Mouse (Mus musculus) kidney, postnatal 10 days (tissue): ENCODE data around the gene Naaa.

Experiments
- DNase-seq: peaks from one replicate; pipeline ENCODE4 v3.0.0; 2021; ENCODE audit warnings: mixed read lengths

Gene Naaa

DNA sequence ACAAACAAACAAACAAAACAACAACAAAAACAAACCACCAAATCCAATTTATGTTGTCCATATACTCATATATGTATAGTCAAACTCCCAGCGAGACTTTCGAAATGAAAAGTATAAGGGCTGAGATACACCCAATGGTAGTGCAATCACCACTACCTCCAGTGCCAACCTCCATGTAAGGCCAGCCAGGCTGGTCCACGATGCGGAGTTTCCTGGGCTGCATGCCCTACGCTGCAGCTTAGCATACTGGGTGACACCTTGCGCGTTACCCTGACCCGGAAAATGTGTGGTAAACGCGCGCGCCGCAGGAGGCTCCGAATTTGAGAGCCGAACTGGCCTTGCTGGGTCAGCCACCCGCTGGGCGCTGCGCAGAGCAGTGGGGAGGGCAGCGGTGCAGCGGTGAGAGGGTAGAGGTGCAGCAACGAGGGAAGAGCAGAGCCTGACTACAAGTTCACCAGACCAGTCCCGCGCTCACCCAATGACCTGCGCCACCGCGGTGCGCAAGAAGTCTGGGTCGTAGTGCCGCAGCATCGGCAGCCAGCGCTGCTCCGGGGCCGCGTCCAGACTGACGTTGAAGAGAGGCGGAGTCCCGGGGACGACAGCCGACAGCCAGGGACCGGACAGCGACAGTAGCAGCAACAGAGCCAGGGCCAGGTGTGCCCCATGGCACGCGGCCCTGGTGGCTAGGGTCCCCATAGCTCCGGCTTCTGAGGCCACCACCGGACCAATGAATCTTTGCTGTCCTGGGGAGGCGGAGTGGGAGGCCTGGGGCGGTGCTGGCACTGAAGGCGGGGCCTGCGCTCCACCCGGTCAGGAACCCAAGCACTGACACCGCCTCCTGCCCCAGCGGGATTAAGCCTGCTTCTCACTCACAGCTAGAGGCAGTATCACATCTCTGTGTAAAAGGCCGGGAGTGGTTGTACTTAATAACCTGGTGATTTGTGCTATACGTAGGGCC is at the start of gene Naaa:
Naaa (minus strand) TSS at position 734 of the 958 bp plus-strand sequence.
- peak; percentile 91 for DNase-seq

DNA sequence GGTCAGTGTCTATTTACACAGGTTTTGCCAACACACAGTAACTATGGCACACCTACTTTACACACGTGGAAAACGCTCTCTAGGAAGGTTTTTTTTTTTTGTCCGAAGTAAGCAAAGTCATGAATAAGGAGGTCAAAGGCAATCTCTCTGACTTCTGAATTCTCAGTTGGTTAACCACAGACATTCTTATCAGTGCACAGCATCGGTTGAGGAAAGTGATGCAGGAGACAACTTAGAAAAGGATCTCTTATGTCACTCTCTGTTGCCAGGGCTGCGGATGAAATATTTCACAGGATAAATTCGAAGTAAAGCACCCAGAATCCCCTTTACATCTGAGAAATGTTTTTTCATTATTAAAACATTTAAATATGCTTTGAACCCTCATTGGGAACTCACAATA is 49.4 kb upstream of the Naaa start:
- DNase-seq: no peak

DNA sequence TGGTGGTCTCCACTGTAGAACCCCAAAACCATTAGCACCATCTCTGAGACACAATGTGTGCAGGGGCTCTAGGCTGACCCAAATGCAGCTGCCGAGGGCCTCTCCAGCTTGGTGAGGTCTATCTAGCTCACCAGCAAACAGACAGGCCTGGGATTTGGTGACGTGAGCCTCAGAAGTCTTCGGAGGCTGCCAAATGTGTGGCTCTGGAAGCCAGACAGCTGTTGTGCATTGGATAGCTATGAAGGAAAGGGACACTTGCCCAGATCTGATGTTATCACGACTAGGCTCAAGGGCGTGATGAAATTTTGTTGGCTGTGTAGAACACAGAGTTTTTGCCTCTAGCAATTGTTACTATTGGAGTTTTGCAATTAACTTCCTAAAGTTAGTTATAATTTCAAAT is 45.3 kb upstream of the Naaa start:
- peak; percentile 75 for DNase-seq

DNA sequence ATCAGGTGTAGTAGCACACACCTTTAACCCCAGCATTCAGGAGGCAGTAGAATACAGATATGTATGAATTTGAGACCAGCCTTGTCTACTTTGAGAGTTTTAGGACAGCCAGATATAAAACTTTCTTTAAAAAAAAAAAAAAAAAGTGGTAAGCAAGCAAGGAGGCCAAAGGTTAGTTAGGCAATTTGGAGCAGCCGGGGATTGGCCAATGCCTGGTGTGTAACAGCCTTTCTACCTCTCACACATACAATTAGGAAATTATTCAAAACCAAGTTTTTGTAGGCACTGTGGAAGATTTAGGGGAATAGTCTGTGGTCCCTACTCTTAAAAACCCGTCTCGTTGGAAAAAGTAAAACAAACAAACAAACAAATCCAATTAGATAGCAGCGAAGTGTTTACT is 44.6 kb upstream of the Naaa start:
- DNase-seq: no peak

DNA sequence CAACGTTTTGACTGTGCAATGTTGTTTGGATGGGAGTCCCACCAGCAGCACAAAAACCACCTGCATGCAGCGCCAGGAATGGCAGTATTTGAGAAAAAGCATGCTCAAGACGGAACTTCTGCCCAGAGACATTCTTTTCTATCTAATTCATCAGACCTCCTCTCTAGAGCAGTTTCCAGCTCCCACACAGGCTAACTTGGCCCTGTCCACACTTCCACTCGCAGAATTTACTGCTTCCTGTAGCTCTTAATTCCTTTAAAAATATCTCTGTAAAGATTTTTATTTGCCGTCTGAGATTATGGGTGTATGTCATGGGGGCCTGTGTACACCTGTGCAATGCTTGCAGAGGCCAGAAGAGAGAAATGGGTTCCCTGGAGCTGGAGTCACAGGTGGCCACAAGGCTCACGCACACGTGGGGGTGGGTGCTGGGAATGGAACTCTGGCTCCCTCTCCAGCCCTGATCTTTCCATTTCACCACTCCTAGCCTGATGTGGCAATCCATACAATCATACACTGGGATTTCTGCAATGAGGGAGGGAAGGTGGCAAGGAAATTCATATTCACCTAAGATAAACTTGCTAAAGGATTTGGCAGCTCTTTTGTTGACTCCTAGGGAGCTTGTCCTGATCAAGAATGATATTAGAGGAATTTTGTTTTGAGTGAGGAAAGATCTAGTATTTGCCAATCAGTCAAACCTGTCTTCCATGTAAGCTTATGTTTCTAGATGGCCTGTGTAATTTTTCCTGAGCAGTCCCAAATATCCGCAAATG is 43.8 kb upstream of the Naaa start:
- peak; percentile 52 for DNase-seq

DNA sequence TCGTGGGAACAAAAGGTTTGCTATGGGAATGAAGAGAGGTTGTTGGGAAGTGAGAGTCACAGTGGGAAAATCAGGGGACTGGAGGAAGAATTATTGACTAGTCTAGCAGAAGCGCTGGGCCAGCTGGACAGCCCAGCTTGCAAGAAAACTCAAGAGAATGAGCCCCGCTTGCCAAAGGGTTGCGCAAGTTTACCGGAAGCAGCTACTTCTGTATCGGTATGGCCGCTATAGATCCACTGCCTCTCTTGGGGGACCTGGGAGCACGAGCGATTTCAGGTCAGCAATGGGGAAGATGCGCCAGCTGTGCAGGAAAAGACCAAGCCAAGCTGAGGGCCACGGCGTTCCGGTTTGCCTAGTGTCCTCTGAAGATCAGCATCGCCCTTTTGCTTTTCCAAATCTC is 40.6 kb upstream of the Naaa start:
- peak; percentile 27 for DNase-seq

DNA sequence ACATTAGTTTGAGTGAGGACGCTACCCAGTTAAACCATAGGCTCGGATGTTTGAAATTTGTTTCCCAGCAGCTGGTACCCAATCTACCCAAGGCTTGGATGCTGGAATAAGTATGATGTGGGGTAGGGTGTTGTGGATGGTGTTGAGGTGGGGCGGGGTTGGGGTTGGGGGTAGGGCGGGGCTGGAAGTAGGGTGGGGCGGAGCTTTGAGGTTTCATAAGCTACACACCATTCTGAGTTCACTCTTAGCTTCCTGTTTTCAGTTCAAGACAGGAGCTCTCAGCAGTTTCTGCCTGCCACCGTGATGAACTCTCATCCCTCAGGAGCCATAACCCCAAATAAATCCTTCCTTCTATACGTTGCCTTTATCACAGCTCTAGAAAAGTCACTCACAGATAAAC is 40.1 kb upstream of the Naaa start:
- DNase-seq: no peak

DNA sequence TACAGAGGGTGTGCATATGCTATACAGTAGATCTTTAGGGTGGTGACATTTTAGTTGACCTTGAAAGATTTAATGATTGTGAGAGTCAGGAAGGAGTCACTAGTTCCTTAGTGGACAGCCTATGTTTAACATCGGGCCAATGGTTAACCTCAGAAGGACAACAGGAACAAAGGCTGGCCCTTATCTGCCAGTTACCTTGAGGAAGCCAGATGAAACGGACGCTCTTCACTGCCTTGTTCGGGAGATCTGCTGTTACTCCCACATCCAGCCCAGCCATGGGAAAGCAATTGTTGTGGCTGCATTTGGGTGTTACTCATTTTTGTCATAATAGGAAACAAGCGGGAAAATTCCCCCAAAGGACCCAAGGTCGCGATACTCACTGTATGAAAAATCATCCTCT is 35.8 kb upstream of the Naaa start:
- no peak for DNase-seq

DNA sequence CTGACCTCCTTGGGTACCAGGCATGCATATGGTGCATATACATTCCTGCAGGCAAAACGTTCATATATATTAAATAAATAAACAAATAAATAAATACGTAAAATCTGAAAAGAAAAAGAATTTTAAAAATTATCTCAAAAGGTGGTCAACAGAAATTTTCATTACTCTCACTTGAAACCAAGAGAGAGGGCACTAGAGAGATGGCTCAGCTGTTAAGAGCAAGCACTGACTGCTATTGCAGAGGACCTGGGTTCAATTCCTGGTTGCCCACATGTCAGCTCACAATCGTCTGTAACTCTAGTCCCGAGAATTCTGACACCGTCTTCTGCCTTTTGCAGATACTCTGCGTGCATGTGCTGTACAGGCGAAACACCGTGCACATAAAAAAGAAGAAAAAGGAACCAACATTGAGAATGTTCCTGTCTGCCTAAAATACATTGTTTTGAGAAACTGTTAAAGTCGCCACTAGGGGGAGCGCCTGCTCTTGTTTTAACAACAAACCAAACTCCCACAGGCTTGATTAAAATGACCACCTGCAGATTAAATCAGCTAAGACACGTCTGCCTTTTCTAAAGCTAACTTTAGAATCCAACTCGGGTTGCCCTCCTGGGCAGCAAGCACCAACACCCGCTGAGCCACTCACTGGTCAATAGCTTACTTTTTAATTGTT is 34.2 kb upstream of the Naaa start:
- peak; percentile 96 for DNase-seq

DNA sequence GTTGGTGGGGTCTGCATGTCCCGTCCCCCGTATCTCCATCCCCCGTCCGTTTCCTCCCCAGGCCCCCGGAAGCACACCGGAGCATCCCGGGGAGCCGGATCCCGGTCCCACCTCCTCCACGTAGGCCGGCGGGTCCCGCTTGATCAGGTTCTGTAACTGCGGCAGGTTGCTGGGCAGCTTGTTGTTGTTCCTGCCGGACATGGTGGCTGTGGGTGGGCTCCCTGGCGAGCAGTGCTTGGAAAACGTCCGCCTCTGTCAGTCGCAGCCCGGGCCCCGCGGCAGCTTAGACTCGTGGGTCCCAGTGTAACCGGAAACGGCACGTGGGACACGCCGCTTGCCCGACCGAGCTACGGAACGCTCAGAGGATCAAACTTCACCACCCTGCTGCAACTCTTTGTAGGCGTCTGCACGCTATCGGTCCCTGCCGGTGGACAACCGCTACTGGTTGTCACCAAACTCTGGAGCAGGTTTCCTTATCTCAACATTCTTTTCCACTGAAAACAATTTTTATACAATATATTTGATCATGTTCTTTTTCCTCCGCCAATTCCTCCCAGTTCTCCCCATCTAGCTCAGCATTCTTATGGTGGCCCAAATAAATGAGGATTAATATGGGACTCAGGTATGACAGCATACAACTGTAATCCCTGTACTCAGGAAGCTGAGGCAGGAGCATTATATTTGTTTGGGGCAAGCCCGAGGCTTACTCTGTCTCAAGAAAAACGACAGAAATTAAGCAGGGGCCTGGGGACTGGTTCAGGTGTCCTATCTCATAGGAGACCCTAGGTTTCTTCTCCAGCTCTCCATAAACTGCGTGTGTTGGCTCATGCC is 31.9 kb upstream of the Naaa start, which contains the start of gene Sdad1:
Sdad1 (minus strand) TSS at position 799 of the 831 bp plus-strand sequence.
- peak; percentile 95 for DNase-seq

DNA sequence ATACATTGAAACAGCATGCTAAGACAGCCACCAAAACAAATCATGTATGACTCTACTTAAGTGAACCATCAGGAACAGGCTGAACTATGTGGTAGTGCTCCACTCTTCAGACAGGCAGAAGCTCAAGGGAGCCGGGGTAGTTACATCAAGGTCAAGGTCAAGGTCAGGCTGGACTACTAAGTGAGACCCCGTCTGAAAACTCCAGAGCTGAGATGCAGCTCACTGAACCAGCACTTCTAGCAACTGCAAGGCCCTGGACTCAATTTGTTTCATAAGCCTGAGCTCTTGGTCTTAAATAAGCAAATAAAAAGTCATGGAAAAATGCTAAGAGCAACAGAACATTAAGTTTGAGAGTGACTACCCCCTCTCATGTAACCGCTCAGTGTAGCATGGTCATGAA is 26.3 kb upstream of the Naaa start:
- DNase-seq: no peak

DNA sequence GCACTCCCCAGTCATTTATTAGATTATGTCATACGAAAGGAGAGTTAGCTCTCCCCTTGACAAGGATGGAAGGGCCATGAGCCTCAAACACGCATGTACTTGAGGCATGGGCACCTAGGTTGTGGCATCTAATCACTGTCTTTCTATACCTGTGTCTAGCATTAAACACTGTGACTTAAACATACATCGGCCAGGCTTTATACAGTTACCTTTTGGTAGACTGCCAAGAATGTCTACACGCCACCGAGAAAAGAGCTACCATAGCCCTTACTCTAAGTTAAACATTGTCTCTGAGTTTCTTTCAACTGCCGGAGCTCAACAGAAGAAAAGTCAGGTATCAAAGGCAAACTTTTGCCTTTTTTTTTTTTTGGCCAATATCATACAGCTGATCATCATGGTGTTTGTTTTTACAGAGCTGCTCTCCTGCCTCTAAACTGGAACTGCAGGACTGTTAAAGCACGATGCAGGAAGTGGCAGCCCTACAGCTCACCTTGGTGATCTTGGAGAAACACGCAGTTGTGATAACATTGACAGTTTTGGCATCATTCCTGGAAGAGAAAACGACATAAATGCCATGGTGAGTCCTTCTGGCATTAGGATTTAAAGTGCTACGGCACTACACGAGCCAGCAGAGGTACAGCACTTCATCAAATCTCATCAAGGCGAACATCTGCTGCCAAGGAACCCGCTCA is 24.3 kb upstream of the Naaa start:
- DNase-seq: no peak

DNA sequence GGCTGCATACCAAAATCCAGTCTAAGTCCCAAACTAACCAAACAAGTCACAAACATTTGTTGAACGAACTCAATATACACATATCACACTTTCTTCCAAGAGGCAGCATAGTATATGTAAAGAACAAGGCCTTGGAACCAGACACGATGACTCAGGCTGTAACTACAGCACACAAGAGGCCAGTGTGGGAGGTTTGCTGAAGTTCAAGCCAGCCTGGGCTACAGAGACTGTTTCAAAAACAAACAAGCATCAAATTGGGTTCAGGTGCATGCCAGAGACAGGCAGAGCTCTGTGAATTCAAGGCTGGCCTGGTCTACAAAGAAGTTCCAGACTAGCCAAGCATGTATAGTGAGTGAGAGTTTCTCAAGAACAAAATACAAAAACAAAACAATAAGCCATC is 16.6 kb upstream of the Naaa start:
- no peak for DNase-seq

DNA sequence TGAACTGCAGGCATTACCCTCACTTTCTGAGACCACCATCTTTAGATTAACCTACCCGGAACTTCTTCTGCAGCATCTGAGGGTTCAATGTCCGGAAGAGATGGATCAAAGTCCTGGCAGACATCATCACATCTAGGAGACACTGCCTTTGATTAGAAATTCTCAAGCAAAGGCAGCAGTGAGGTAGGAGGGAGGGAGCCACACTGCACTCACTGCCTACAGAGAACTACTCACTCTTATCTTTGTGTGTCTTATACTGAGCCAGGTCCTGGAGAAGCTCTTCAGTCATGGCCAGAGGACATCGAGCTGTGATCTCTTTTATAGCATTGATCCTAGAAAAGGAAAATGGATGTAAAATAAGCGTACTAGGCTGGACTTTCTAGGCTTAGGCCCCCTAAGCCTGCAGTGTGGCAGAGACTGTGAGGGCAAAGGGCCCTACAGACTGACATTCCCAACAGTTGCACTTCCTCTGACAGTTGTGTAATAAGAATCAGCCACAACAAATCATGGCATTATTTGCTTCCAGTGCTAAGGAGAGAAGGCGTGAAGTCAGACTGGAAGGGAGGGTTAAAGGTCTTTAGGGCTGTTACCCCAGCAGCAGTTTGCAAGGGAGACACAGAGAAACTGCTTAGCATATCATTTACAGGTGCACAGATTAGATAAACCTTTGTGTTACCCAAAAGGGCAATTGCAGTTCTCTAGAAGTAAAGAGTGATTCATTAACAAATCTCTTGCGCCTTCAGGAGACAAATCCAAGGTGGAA is 13.9 kb upstream of the Naaa start:
- no peak for DNase-seq

DNA sequence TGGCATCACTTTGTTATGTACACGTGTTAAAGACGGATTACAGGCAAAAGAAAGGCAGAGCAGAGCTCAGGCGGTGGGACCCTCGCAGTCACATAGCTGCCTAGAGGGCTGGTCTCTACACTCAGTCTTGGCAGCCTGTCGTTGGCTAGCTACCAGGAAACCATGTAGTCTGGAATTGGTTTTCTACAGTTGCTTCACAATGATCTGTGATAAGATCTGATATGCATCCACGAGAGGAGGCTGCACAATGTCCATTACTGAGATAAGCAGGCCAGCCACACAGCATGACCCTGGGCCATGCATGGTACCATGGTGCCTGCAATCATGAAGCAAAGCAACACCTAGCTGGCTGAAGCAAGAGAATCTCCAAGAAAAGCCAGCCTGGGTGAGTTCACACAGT is 9.9 kb upstream of the Naaa start:
- no peak for DNase-seq

DNA sequence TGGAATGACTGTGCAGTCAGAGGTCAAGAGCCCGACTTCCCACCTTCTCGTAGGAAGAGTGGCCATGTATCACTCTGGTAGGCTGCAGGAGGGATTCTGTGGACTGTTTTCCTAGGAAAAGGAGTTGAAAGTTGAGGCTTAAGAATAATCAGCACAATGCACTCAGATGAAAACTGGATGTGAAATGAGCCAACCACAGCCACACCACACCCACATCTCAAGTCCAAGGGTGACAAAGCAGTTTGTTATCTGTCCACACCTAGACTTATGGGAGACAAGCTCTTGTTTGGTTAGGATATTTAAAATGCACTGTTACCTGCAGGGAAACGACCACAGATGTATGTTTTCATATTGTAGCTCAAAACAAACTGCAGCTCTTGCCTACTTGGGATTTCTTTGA is 5.1 kb upstream of the Naaa start:
- DNase-seq: no peak

DNA sequence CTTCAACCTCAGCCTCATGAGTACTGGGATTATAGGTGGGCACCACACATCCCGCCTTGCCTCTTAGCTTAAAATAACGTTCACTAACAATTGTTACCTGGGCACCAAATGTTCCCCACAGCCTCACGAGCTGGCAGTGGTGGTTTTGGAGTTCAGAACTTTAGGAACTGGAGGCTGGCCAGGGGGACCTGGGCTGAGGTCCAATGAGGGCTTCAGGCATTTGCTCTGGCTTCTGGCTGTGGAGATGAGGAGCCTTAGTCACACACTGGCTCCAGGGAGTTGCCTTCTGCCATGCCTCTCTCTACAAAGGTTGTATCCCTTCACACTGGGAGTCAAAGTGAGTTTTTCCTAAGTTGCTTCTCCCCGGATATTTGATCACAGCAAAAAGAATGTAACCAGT is 4.6 kb upstream of the Naaa start:
- no peak for DNase-seq

DNA sequence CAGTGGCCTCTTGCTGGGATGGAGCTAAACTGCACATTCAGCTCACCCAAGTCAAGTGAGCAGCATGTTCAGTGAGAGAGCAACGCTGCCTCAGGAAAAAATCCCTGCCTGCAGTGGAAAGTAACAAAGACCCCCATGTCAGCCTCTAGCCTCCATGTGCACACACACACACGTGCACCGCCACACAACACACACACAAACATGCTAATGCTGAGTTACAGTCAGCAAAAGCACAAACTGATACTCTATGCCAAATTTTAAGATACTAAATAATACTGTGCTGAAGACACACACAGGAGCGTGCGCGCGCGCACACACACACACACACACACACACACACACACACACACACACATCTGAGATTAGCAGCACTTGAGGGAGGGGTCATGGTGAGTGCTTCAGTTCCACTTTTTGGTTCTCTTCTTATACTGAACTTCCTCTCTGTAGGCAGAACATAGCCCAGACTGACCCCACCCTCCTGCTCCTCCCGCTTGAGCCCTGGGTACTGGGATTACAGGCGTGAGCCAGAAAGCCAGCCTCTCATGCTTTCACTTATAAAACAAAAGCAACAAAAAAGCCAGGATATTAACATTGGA is 1.1 kb upstream of the Naaa start:
- DNase-seq: no peak

DNA sequence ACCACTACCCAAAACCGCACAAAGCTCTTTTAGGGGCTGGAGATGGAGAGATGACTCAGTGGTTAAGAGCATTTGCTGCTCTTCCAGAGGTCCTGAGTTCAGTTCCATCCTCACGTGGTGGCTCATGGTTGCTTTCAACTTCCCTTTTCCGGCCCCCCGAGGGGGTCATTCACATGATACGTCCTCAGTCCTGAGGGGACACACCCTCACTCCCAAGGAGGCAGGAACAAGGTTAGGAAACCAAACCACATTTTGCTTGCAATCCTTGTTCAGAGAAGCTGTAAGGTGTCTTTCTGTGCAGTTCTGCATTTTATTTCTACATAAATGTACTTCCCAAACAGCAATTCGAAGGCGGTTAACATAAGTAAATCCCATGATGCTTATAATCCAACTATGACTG is 7.5 kb downstream of the Naaa start:
- DNase-seq: no peak

DNA sequence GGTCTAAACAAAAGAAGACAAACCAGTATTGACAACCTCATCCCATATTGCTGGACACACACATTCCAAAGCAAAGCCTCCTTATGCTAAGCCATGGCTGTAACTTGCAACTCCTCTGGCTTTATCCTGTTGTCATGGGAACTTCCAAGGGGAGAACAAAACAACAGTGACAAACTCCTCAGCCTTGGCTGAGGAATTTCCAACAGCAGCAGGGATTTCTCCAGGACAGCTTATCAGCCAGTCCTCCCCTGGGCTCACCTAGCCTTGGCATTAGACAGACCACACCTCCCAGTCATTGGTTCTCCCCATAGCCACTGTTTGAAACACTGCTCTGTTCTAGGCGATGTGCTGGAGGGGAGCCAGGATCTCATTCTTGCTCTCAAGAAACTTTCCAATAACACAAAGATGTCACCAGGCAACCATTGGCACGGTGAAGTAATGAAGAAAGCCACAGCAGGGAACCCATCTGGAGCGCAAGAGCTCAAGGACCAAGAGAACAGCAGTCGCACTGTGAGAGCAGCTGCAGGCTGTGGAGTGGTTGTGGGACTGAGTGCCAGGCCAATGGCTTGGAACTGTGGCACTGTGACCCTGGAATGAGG is 14.1 kb downstream of the Naaa start:
- DNase-seq: peak; percentile 35
